Mouse (Mus musculus) brain, embryonic 14.5 days (tissue): Measurements from ENCODE around the gene Samd13. TPM values are rescaled to one million over a fixed set of nuclear protein-coding genes. Genes with fewer than 3 reads are reported as not detected.

Experiments used
- DNase-seq: peaks from one replicate; pipeline ENCODE4 v3.0.0-alpha.2; 2011; ENCODE audit warnings: low read depth
- CTCF ChIP-seq: fragments of 200-500 bp; IDR thresholded peaks from 2 replicates; pipeline ENCODE4 v1.5.1; 2012; ENCODE audit warnings: inconsistent platforms, mild to moderate bottlenecking, moderate library complexity, borderline replicate concordance; ENCODE audit not compliant: insufficient read depth, insufficient read length; ENCODE audit errors: extremely low read depth
- POLR2A ChIP-seq: fragments of 200-500 bp; IDR thresholded peaks from 2 replicates; pipeline ENCODE4 v1.6.1; 2012; ENCODE audit warnings: mild to moderate bottlenecking, inconsistent platforms, borderline replicate concordance; ENCODE audit not compliant: poor library complexity, insufficient read depth, insufficient read length, severe bottlenecking; ENCODE audit errors: extremely low read depth
- polyA plus RNA-seq: library from polyadenylated mRNA; depleted of rRNA; stranded (reverse); fragments of >200 nt; gene quantifications from 2 replicates; pipeline ENCODE4 v1.2.3, GENCODE M21; 2012

The Samd13 gene
- polyA plus RNA-seq, 1 experiment, result not detected

GRCm38 (mm10) chr3:146659321-146659720 is 26.1 kb downstream of the Samd13 start:
- no peak for TF ChIP-seq POLR2A
- no peak for TF ChIP-seq CTCF
- peak; percentile 33 for DNase-seq

DNA sequence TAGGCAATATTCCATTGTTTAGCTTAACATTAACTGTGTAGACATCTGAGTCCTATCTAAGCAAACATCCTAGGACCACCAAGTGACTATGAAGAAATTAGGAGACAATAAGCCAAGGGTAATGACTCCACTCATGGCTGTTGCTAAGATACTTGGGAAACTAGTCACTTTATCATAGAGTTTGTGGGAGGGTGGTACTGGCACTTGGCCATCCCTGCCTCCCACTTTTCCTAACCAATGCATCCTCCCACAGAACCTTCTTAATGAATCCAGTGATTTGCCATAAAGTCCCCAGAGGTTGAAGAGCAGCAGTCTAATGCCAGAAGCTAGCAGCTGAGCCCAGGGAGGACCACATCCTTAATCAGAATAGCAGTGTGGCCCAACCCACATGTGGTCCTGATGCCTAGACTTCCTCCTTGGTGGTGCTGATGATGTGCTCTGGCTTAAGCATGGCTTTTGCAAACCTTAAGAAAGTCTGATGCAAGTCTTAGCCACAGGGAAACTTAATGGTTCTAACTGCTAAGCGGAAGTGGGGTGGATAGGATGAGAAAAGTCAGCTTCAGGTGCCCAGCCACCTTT is 27.2 kb downstream of the Samd13 start:
- no peak for DNase-seq
- TF ChIP-seq CTCF (no peak), POLR2A (no peak)

GRCm38 (mm10) chr3:146657433-146657832 is 28.0 kb downstream of the Samd13 start:
- DNase-seq, result no peak
- TF ChIP-seq CTCF (no peak), POLR2A (no peak)

GRCm38 (mm10) chr3:146655111-146655577 is 30.2 kb downstream of the Samd13 start:
- peak; percentile 15 for DNase-seq
- TF ChIP-seq CTCF, result no peak
- TF ChIP-seq POLR2A, result no peak

DNA sequence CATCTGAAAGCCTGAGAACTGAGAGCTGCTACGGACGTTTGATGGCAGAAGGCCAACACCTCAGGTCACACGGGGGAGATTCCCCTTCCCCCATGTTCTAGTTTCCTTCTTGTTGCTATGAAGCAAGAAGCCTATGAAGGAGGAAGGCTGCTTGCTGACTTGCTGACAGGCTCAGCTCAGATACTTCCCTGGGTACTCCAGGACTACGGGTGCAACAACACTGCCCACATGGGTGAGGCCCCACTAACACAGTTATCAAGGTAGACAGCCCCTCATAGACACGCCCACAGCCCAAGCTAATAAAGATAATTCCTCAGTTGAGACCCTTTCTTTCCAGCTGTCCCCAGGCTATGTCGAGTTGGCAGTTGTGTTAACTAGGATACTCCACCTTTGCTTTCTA is 31.7 kb downstream of the Samd13 start:
- no peak for TF ChIP-seq CTCF
- TF ChIP-seq POLR2A, result no peak

DNA sequence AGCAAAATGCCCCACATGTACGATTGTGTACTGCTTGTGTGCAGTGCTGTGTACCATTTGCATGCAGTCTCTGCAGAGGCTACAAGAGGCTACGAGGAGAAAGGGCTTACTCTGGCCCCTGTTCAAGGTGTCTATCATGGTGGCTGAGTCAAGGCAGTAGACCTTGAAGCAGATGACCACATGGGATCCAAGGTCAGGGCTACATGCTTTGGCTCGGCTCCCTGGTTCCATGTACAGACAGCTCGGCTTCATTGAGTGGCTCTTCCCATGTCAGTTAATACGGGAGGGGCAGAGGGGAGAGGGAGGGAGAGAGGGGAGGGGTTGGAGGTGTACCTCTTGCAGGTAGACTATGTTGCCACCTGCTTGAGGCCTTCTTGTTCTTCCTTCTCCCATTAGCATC is 33.0 kb downstream of the Samd13 start:
- DNase-seq, result no peak
- TF ChIP-seq CTCF (no peak), POLR2A (no peak)

More for the DNA sequence above, 31.7 kb downstream of the Samd13 start:
- no peak for DNase-seq

- DNase-seq, result no peak
- no peak for TF ChIP-seq CTCF
- TF ChIP-seq POLR2A, result no peak
Measured at GRCm38 (mm10) chr3:146651217-146651616, 34.2 kb downstream of the Samd13 start, which contains the start of gene 4930503B20Rik. Gene 4930503B20Rik, minus strand, starts transcription at chr3:146651317.

DNA sequence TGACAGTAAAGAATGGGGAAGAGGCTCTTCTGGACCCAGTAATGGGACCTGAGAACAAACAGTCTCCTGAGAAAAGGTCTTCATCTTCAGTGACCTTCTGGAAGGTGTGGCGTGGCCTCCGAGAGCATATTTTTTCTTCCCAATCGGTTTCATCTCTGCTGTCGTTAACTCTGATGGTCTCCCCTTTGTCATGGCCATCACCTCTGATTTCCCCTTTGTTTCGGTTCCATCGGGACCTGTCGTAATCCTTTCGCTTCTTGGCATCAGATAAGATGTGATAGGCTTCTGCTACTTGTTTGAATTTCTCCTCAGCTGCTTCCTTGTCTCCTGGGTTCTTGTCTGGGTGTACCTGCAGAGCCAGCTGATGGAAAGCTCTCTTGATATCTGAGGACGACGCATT is 34.7 kb downstream of the Samd13 start:
- no peak for TF ChIP-seq CTCF
- TF ChIP-seq POLR2A, result no peak
- no peak for DNase-seq

DNA sequence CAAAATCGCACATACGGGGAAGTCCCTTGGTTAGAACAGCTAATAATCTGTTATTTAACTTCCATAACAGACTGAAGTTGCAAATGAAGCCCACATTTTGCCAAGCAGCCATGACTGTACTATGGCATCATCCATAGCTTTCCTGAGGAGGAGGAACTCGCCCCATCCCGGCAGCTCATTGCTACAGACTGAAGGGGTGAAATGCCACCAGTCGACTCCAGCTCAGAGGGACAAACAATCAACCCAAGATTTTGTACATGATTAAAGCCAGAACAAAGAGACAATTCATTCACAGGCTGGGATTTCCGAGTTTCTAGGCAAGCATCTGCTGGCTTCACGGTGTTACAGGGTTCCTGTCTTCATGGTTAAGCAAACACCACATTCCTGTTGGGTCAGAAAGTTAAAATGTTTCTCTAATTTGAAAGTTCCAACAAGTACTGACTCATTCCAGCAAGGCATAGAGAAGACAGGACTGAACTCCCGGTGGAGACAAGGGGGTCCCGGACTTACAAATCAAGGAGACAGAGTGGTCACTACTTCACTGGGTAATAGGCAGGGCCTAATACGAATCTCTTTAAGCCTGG is 36.0 kb downstream of the Samd13 start:
- DNase-seq, result no peak

GRCm38 (mm10) chr3:146641818-146642427 is 43.5 kb downstream of the Samd13 start:
- TF ChIP-seq CTCF (no peak), POLR2A (no peak)
- DNase-seq, result peak; percentile 70

More for the DNA sequence above, 36.0 kb downstream of the Samd13 start:
- no peak for TF ChIP-seq CTCF
- TF ChIP-seq POLR2A, result no peak

DNA sequence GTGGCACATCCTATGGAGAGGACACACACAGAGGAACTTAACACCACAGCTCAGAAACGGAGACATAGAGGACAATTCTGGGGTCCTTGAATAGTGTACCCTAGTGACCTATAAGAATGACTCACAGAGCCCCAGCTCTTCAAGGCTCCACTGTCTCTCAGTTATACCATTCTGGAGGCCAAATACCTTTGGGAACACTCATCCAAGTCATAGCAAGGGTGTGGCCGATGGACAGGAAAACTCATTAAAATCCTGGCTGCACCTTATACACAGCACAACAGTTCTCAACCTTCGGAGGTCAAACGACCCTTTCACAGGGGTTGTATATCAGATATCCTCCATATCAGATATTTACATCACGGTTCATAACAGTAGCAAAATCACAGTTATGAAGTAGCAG is 52.9 kb downstream of the Samd13 start:
- TF ChIP-seq POLR2A (no peak), CTCF (no peak)
- DNase-seq, result no peak

DNA sequence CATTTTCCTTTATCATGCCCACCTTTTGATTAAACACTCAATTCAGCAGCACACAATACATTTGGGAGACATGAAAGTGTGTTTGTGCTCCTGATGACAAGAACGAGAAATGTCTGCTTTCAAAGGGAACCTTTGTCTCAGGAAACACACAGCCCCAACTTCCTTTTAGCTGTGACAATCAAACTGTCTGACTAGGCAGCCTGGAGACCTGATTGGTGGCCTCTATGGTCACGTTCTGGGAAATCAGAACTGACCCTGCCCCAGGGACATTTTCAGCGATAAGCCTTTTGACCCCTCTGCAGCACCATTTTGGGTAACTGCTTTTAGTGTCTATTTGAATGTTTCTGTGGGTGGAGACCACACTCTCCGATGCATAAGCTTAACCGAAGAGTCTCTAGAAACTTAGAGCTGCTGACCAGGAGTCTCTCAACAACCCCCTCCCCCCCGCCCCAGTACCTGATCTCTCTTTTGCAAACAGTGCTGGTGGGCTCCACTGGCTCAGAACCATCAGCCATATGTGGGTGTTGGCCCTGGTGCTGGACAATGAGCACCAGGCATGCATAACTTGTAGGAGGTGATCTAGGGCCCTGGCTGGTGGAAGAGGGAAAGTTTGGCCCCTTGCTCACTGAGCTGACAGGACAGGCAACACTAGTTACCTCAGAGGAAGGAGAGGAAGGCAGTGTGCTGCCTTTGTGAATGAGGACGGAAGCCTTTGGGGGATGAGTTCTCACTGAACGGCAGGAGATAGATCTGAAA is 57.0 kb downstream of the Samd13 start:
- no peak for TF ChIP-seq CTCF
- no peak for TF ChIP-seq POLR2A

More for the DNA sequence above, 57.0 kb downstream of the Samd13 start:
- DNase-seq, result no peak
